Mouse (Mus musculus): ENCODE measurements at regions not wholly inside any gene's neighbourhood (a gene's known extent, or its start where the extent isn't known, plus 50 kb on each side); places are given as distances from the start of the nearest gene placed in this dataset.

- TF ChIP-seq CTCF (conservative IDR thresholded peaks at IDR 0.05; ENCODE audit: low read length), result peak; percentile 74
- no peak for TF ChIP-seq NANOG (IDR thresholded peaks at IDR 0.05; ENCODE audit: borderline replicate concordance, low read length)
Observed at GRCm38 (mm10) chr17:29773339-29773738, 56.5 kb upstream of the Ccdc167 start.
